Mouse (Mus musculus) testis, adult 2 months (tissue): ENCODE data around the gene Nefh.

ENCODE experiments used
- CTCF ChIP-seq: fragments of 200-500 bp; IDR thresholded peaks from 2 replicates; pipeline ENCODE4 v1.5.1; 2012; ENCODE audit warnings: low read depth, mild to moderate bottlenecking, inconsistent platforms, low read length, moderate library complexity; ENCODE audit not compliant: control insufficient read depth, insufficient read depth, insufficient replicate concordance
- POLR2A ChIP-seq: fragments of 200-500 bp; IDR thresholded peaks from 2 replicates; pipeline ENCODE4 v1.6.1; 2012; ENCODE audit warnings: low read depth, mild to moderate bottlenecking, inconsistent platforms, low read length, moderate library complexity; ENCODE audit not compliant: control insufficient read depth

DNA sequence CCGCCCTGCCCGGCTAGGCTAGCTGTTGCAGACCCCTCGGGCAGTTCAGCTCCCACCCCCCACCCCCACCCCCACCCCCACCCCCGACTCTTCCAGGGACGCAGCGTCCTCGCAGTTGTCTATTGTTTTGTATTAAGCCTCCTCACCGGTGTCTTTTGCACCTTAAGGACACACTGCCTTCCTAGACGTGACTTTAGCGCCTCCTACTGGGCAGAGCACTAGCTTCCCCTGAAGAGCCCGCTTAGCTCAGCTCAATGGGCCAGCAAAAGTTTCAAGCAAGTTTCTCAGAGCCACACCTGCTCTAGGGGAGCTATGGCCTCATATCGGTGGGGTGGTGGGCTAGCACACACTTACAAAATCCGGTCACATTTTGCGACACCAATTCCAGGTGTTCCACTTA, 27.8 kb upstream of the Nefh start:
- TF ChIP-seq CTCF (peak; percentile 82; the same call in 1 of the 2 replicates), POLR2A (no peak)
